Mouse (Mus musculus): ENCODE results near the gene Wdr25. TPM values are rescaled to one million over a fixed set of nuclear protein-coding genes. Genes with fewer than 3 reads are reported as not detected.

Wdr25 gene
- polyA plus RNA-seq, 1 experiment from 2014 or later = 8.6 TPM

GRCm38 (mm10) chr12:108982684-108982960 is 89.2 kb downstream of the Wdr25 start:
- H3K4me1 ChIP-seq (replicated peaks; ENCODE audit: control insufficient read depth, insufficient read depth, low read length) = peaks cover 19% of the 10 kb centered on the region
- no peaks in the 10 kb centered on the region for H3K27me3 ChIP-seq (replicated peaks; ENCODE audit: control insufficient read depth, insufficient read depth, low read length)
- H3K36me3 ChIP-seq (ENCODE audit: control insufficient read depth, insufficient read depth) = no peaks in the 10 kb centered on the region
- H3K27ac ChIP-seq (ENCODE audit: low read length) = no peak overlapping the region
- ATAC-seq = peak; percentile 19; the same call in 1 of the 2 replicates
- no peak overlapping the region for H3K4me3 ChIP-seq (replicated peaks; ENCODE audit: low read length)
- H3K4me2 ChIP-seq (ENCODE audit: low read length) = no peak overlapping the region
- no peaks in the 10 kb centered on the region for H3K9me3 ChIP-seq (ENCODE audit: control insufficient read depth, low read length)
- H3K9ac ChIP-seq (replicated peaks; ENCODE audit: low read depth, low read length) = no peak overlapping the region
- 21% methylated on average over 6 of the region's 6 CpGs for WGBS

GRCm38 (mm10) chr12:108983496-108983895 is 90.1 kb downstream of the Wdr25 start:
- H3K4me1 ChIP-seq (replicated peaks; ENCODE audit: control insufficient read depth, insufficient read depth, low read length) = peaks cover 19% of the 10 kb centered on the region
- H3K4me3 ChIP-seq (replicated peaks; ENCODE audit: low read length) = no peak overlapping the region
- H3K9ac ChIP-seq (replicated peaks; ENCODE audit: low read depth, low read length) = no peak overlapping the region
- H3K4me2 ChIP-seq (ENCODE audit: low read length) = no peak overlapping the region
- WGBS = 90% methylated on average over 6 of the region's 6 CpGs
- H3K27me3 ChIP-seq (replicated peaks; ENCODE audit: control insufficient read depth, insufficient read depth, low read length) = no peaks in the 10 kb centered on the region
- H3K9me3 ChIP-seq (ENCODE audit: control insufficient read depth, low read length) = no peaks in the 10 kb centered on the region
- H3K27ac ChIP-seq (ENCODE audit: low read length) = no peak overlapping the region
- H3K36me3 ChIP-seq (ENCODE audit: control insufficient read depth, insufficient read depth) = no peaks in the 10 kb centered on the region
- no peak for ATAC-seq

GRCm38 (mm10) chr12:108984471-108984870 is 91.0 kb downstream of the Wdr25 start:
- H3K9ac ChIP-seq (replicated peaks; ENCODE audit: low read depth, low read length) = no peak overlapping the region
- no peaks in the 10 kb centered on the region for H3K9me3 ChIP-seq (ENCODE audit: control insufficient read depth, low read length)
- WGBS = 54% methylated on average over 8 of the region's 8 CpGs
- no peak overlapping the region for H3K27ac ChIP-seq (ENCODE audit: low read length)
- H3K4me2 ChIP-seq (ENCODE audit: low read length) = no peak overlapping the region
- peaks cover 16% of the 10 kb centered on the region for H3K4me1 ChIP-seq (replicated peaks; ENCODE audit: control insufficient read depth, insufficient read depth, low read length)
- H3K4me3 ChIP-seq (replicated peaks; ENCODE audit: low read length) = no peak overlapping the region
- H3K27me3 ChIP-seq (replicated peaks; ENCODE audit: control insufficient read depth, insufficient read depth, low read length) = no peaks in the 10 kb centered on the region
- H3K36me3 ChIP-seq (ENCODE audit: control insufficient read depth, insufficient read depth) = no peaks in the 10 kb centered on the region
- ATAC-seq = no peak

GRCm38 (mm10) chr12:108985025-108985424 is 91.6 kb downstream of the Wdr25 start:
- Histone ChIP-seq H3K4me1 (replicated peaks; ENCODE audit: control insufficient read depth, insufficient read depth, low read length) (peaks cover 10% of the 10 kb centered on the region), H3K27me3 (replicated peaks; ENCODE audit: control insufficient read depth, insufficient read depth, low read length) (no peaks in the 10 kb centered on the region), H3K9me3 (ENCODE audit: control insufficient read depth, low read length) (no peaks in the 10 kb centered on the region), H3K4me3 (replicated peaks; ENCODE audit: low read length) (no peak overlapping the region), H3K4me2 (ENCODE audit: low read length) (no peak overlapping the region), H3K9ac (replicated peaks; ENCODE audit: low read depth, low read length) (no peak overlapping the region), H3K27ac (ENCODE audit: low read length) (no peak overlapping the region), H3K36me3 (ENCODE audit: control insufficient read depth, insufficient read depth) (no peaks in the 10 kb centered on the region)
- no peak for ATAC-seq
- 79% methylated on average over 6 of the region's 6 CpGs for WGBS

GRCm38 (mm10) chr12:108987448-108987847 is 94.0 kb downstream of the Wdr25 start:
- peaks cover 3% of the 10 kb centered on the region; the same call in 1 of the 2 replicates for H3K4me1 ChIP-seq (replicated peaks; ENCODE audit: control insufficient read depth, insufficient read depth, low read length)
- H3K9ac ChIP-seq (replicated peaks; ENCODE audit: low read depth, low read length) = no peak overlapping the region
- H3K9me3 ChIP-seq (ENCODE audit: control insufficient read depth, low read length) = no peaks in the 10 kb centered on the region
- no peaks in the 10 kb centered on the region for H3K27me3 ChIP-seq (replicated peaks; ENCODE audit: control insufficient read depth, insufficient read depth, low read length)
- H3K4me3 ChIP-seq (replicated peaks; ENCODE audit: low read length) = no peak overlapping the region
- H3K27ac ChIP-seq (ENCODE audit: low read length) = no peak overlapping the region
- no peak for ATAC-seq
- no peaks in the 10 kb centered on the region for H3K36me3 ChIP-seq (ENCODE audit: control insufficient read depth, insufficient read depth)
- no peak overlapping the region for H3K4me2 ChIP-seq (ENCODE audit: low read length)
- 81% methylated on average over 9 of the region's 9 CpGs for WGBS

- Histone ChIP-seq H3K27ac (ENCODE audit: low read length) (no peak overlapping the region), H3K9ac (replicated peaks; ENCODE audit: low read depth, low read length) (no peak overlapping the region), H3K27me3 (replicated peaks; ENCODE audit: control insufficient read depth, insufficient read depth, low read length) (no peaks in the 10 kb centered on the region), H3K36me3 (ENCODE audit: control insufficient read depth, insufficient read depth) (no peaks in the 10 kb centered on the region), H3K4me2 (ENCODE audit: low read length) (no peak overlapping the region), H3K4me3 (replicated peaks; ENCODE audit: low read length) (no peak overlapping the region), H3K9me3 (ENCODE audit: control insufficient read depth, low read length) (no peaks in the 10 kb centered on the region), H3K4me1 (replicated peaks; ENCODE audit: control insufficient read depth, insufficient read depth, low read length) (0 out of 2 replicates have a peak, but pooled peaks cover 3% of the 10 kb centered on the region)
- ATAC-seq = no peak
- WGBS = 91% methylated on average over 9 of the region's 9 CpGs
These were observed 97.0 kb downstream of the Wdr25 start for GRCm38 (mm10) chr12:108990425-108990824.

- no peak overlapping the region for H3K4me3 ChIP-seq (replicated peaks; ENCODE audit: low read length)
- no peaks in the 10 kb centered on the region for H3K9me3 ChIP-seq (ENCODE audit: control insufficient read depth, low read length)
- no peaks in the 10 kb centered on the region for H3K36me3 ChIP-seq (ENCODE audit: control insufficient read depth, insufficient read depth)
- no peaks in the 10 kb centered on the region for H3K27me3 ChIP-seq (replicated peaks; ENCODE audit: control insufficient read depth, insufficient read depth, low read length)
- H3K4me2 ChIP-seq (ENCODE audit: low read length) = no peak overlapping the region
- no peak for ATAC-seq
- no peak overlapping the region for H3K27ac ChIP-seq (ENCODE audit: low read length)
- 78% methylated on average over 2 of the region's 2 CpGs for WGBS
- H3K4me1 ChIP-seq (replicated peaks; ENCODE audit: control insufficient read depth, insufficient read depth, low read length) = 0 out of 2 replicates have a peak, but pooled peaks cover 3% of the 10 kb centered on the region
- no peak overlapping the region for H3K9ac ChIP-seq (replicated peaks; ENCODE audit: low read depth, low read length)
These were observed 99.6 kb downstream of the Wdr25 start for GRCm38 (mm10) chr12:108993046-108993445.

- no peak overlapping the region for H3K27ac ChIP-seq (ENCODE audit: low read length)
- no peak overlapping the region for H3K9ac ChIP-seq (replicated peaks; ENCODE audit: low read depth, low read length)
- 11% methylated on average over 19 of the region's 19 CpGs for WGBS
- no peaks in the 10 kb centered on the region for H3K27me3 ChIP-seq (replicated peaks; ENCODE audit: control insufficient read depth, insufficient read depth, low read length)
- no peaks in the 10 kb centered on the region for H3K9me3 ChIP-seq (ENCODE audit: control insufficient read depth, low read length)
- 0 out of 2 replicates have a peak, but pooled peaks cover 3% of the 10 kb centered on the region for H3K4me1 ChIP-seq (replicated peaks; ENCODE audit: control insufficient read depth, insufficient read depth, low read length)
- 0 out of 2 replicates have a peak, but pooled peaks have one; percentile 28 for ATAC-seq
- no peak overlapping the region for H3K4me3 ChIP-seq (replicated peaks; ENCODE audit: low read length)
- H3K4me2 ChIP-seq (ENCODE audit: low read length) = no peak overlapping the region
- H3K36me3 ChIP-seq (ENCODE audit: control insufficient read depth, insufficient read depth) = no peaks in the 10 kb centered on the region
These were observed 101.1 kb downstream of the Wdr25 start for GRCm38 (mm10) chr12:108994436-108995031.

- ATAC-seq = no peak
- WGBS = 76% methylated on average over 12 of the region's 12 CpGs
- H3K4me2 ChIP-seq (ENCODE audit: low read length) = no peak overlapping the region
These were observed 102.7 kb downstream of the Wdr25 start for GRCm38 (mm10) chr12:108995976-108996636.

More at GRCm38 (mm10) chr12:108995976-108996636, 102.7 kb downstream of the Wdr25 start:
- no peaks in the 10 kb centered on the region for H3K36me3 ChIP-seq (ENCODE audit: control insufficient read depth, insufficient read depth)
- no peak overlapping the region for H3K27ac ChIP-seq (ENCODE audit: low read length)
- 0 out of 2 replicates have a peak, but pooled peaks cover 3% of the 10 kb centered on the region for H3K4me1 ChIP-seq (replicated peaks; ENCODE audit: control insufficient read depth, insufficient read depth, low read length)
- H3K27me3 ChIP-seq (replicated peaks; ENCODE audit: control insufficient read depth, insufficient read depth, low read length) = no peaks in the 10 kb centered on the region
- H3K9ac ChIP-seq (replicated peaks; ENCODE audit: low read depth, low read length) = no peak overlapping the region
- no peak overlapping the region for H3K4me3 ChIP-seq (replicated peaks; ENCODE audit: low read length)
- H3K9me3 ChIP-seq (ENCODE audit: control insufficient read depth, low read length) = no peaks in the 10 kb centered on the region
